Mouse (Mus musculus) left cerebral cortex, adult 18-20 months (tissue): ENCODE results near the gene Fgf12. TPM values are rescaled to one million over a fixed set of nuclear protein-coding genes. Genes with fewer than 3 reads are reported as not detected.
A peak's percentile ranks its signal among the peaks of the same experiment; 100 is the strongest.

Source experiments
- DNase-seq, 2 experiments: peaks; one replicate each; pipeline ENCODE4 v3.0.0; 2021 to 2022; ENCODE audit warnings: low spot score in 2 of 2, mixed read lengths in 1 of 2
- total RNA-seq, 2 experiments: library from RNA; stranded (reverse); gene quantifications; 2 replicates each; pipeline ENCODE4 v1.2.3; 2021

Gene Fgf12
- total RNA-seq, 2 experiments from 2014 or later, result 287 to 324 TPM

DNA sequence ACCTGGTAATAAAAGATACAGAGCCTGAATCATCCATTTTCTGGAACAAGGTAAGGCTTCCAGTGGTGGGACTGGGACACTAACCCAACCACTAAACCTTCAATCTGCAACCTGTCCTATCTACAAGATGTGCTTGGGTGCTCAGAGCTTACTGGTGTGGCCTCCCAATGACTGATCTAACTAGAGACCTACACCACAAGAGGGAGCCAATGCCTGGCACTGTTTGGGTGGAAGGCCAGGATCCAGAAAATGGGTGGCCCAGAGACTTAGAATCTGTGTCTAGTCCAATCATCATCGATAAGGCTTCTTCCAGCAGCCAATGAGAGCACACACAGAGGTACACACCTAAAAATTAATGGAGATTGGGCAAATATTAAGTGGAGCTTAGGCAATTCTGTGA, 414.9 kb downstream of the Fgf12 start:
- no peak for DNase-seq

DNA sequence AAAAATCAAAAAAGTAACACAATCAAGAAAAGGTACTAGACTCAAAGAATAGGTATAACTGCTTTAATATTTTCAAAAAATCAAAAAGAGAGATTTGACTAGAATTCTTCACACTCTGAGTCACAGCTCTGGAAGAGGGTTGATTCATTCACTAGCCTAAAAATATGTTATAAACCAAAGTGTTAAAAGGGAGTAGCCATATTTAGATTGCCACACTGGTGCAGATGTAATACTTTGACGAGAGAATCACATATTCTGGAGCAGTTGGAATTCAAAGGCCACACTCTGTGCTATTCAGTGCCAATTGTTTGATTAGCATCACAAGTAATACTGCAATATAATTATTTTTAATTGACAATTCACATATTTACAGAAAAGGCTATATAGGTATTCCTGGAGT, 416.2 kb downstream of the Fgf12 start:
- no peak for DNase-seq

DNA sequence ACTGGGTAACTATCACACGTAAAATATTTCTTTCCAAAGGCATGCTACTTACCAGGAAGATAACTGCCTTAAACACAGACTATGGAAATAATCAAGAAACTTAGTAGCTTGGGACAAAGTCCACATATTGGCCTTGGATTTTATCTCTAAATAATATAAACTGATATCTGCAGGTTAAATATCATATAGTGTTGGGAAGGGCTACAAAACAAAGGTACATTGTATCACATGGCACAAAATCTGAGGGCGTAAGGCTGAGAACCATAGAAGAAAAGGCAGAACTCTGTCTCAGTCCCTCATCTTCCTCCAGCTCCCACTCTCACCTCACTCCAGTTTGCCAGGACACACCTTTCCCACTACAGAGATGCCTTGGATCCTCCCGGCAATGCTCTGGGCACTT, 417.8 kb downstream of the Fgf12 start:
- no peak for DNase-seq

DNA sequence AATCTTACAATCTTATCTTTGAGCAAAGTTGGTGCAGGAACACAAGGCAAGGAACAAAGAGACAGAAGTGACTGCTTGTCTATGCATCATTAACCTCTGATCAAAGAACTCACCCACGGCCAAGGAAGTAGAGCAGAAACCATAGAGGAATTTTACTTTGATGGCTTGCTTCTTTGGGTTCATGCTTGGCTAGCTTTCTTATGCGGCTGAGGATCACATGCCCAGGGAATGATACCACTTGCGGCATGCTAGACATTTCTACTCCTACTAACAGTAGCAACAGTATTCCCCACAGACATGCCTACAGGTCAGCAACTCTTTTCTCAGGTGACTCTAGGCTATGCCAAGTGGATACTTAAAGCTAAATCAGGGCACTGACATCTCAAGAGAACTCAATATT, 429.3 kb downstream of the Fgf12 start:
- DNase-seq, result no peak

DNA sequence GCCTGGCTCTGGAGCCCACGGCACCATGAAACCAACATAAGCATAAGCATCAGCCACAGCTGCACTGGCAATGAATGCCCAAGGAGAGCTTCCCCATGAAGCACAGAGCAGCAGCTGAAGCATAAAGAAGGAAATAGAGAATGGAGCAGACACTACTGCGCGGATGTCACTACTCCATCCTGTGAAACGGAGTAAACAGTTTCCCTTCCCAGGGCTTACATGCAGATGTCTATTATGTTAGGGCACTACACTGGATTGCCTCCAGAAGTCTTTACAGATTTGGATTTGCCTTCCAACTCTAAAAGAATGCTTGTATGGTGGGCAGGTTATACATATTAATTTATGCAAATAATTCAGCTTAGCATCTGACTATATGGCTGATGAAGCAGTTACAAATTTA, 441.2 kb downstream of the Fgf12 start:
- no peak for DNase-seq

DNA sequence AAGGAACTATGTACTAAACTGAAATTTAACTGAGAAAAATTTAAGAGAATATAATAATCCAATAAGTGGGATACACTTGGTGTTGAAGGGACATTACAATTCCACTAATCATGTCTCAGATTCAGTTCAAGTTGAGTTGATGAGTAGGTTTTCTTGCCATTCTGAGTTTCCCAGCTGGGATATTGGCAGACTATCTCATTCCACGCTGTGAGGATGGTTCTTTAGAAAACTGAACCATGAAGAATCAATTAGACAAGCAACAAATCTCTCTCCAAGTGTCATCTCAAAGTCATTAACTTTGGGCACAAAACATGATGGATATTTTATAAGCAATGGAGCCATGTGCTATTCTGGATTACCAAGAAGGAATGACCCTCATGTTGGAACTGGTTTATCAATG, 449.0 kb downstream of the Fgf12 start:
- no peak for DNase-seq

DNA sequence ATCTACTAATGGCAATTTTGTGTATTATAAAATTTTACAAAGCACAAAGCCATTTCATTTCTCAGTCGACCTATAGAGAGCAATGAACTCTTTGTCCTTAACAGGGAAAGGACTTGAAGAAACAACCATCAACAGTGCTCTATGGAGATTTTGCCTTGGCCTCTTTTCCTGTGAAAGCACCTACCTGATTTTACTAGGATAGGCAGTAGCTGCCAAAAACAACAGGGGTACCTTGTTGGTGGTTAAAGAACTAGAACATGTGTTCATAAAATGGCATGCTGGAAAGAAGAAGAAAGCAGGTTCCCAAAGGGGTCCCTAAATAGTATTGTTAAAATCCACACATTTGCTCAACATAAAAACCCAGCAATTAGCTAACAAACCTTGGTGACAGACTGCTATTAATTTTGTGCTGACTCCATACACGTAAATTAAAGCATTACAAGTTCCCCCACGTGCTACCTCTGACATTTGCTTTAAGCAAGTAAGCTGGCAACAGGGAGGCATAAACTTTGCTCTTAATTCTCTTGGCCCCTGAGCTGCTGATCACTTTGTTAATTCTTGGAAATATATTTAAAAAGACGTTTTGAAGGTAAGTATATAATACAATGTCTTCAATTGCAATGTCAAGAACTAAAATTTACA, 463.1 kb downstream of the Fgf12 start:
- no peak for DNase-seq

DNA sequence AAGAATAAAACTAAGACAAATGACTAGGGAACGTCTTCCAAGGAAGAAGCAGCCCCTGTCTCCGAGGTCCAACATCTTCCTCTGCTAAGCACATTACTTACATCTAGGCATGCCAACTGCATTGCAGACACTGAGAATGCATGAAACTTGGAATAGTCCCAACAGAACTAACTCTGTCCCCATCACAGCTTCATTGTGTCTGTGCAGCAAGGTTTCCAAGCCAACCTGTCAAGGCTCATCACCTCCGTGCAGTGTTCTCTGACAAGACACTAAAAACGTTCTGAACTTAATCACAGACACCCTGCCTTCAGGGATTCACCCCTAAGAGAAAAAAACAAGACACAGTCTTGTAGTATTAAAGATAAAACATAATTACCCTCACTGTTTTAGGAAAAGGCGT, 495.0 kb downstream of the Fgf12 start:
- DNase-seq, result no peak

DNA sequence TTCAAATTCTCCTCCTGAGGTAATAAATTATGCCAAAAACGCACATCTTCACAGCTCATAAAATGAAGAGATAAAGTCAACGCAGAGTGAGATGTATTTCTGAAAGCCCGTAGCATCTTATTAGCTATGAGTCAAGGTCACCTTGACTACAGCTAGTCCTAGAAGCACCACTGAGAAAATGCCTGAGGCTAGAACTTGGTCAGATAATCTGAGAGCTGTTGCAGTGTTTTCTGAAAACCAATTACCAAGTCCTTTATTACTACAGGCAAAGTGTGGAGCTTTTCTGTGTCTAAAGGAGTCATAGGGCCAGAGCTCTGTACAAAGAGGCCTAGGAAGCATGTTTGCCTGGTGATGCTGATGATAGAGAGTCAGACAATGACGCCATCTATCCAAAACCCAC, 498.6 kb downstream of the Fgf12 start:
- no peak for DNase-seq

DNA sequence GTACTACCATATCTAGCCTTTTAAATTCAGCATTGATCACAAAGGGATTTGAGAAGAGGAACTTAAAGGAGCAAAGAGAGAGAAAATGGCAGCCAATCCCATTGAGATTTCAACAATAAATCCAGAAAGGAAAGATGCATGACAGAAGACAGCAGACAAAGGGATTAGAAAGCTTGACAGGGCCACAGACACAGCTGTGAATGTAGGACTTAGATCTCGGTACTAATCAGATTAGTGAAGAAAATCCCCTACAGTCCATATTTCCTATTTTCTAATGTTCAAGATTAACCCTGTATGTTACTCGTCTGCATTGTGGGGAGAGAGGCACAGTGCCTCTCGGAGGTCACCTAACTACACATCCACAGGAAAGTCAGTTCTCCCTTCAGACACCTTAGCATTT, 500.9 kb downstream of the Fgf12 start:
- DNase-seq, result no peak

DNA sequence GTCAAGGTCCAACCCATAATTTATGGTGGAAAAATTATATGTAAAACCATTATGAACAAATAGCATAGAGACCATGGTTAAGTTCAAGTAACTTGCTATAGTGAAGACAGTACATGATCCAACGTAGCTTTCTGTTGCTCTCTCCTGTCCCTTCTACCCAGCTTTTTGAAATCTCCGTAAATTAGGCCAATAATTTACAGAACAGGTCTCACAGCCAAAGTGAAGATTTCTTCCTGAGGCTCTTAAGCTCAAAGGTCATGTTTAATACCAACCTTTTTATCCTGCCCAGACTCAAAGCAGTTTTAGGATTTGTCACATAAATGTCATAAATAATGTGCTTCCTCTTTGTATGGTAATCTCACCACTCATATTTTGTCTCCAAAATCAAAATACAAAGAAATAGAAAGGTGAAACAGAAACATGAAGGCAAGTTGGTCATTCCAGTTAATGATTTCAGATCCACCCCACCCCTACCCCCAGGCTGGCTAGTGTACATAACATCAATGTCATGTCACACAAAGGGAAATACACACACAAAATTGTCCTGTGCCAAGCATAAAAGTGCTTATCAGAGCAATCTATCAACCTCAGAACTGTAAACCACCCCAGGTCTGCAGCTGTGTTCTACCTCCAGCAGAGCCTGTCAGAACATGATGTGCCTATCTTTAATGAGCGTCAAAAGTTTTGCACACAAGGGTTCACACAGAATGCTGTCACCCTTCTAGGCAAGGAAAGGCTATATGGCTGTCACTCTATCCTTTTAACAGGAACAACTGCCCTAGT, 509.8 kb downstream of the Fgf12 start:
- DNase-seq, result no peak

DNA sequence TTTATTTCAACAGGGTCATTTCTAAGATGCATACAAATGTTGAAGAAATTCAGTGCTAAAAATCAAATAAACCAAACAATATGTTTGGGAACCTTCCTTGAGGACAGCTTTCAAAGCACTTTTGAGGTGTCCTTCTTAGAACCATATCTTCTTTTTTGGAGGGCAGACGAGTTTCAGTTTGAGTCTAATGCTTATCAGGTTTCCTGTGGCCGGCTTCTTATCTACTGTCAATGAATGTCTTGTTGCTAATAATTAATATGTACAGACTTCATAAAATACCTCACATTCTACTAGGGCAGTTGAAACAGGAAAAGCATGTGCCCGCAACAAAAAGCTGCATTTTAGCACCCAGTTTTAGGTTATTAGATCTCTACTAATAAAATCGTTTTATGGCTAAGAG, 513.5 kb downstream of the Fgf12 start:
- no peak for DNase-seq

DNA sequence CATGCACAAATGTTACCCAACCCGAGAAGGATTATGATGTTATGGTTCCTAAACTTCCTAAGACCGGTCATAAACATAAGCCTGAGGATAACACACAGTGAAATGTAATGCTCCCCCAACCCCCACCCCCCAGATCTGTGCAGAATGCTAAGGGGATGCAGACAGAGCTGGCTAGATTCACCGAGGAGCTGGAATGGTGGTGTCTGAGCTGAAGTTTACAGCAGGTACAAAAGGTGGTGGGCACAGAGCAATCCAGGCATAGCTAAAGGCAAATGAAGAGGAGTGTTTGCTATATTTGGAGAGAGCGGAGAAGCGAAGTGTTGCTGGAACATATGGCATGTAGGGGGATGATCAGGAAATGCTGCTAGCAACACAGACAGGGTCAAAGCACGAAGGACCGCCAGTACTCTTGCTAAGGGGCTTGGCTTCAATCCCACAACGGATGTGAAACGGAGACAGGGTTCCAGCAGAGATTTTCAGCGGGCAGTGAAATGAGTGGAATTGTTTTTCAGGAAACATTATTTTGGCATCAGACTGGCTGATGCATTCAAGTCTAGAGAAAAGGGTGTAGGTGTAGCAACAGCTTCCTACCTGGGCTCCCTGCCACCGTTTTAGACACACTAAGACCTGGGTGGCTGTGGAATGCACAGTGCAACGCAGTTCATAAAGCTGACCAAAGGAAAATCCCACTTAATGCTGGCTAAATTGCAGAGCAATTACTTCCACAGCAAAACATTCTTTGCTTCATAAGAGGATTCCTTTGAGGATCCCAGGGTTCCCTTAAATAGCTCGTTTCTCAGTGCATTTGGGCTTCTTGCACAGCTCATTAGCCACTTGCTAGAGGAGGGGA, 514.6 kb downstream of the Fgf12 start:
- DNase-seq, result peak; percentile 46 to 66

DNA sequence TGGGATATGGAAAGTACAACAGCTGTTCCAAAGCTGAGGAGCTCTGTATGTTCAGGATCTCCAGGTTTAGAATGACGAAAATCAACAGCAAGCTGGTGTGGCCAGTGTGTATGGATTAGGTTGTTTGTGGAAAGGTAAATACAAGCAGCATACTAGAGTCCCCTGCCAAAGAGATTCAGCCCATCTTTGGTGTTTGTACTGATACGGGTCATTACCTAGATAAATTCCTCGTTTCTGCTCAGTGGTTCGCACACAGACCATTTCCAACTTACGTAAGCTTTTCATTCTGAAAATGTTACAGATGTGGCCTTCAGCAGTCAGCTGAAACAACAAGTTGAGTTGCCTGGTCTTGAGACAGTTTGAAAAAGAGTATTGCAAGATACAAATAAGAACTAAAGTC, 536.9 kb downstream of the Fgf12 start:
- no peak for DNase-seq

DNA sequence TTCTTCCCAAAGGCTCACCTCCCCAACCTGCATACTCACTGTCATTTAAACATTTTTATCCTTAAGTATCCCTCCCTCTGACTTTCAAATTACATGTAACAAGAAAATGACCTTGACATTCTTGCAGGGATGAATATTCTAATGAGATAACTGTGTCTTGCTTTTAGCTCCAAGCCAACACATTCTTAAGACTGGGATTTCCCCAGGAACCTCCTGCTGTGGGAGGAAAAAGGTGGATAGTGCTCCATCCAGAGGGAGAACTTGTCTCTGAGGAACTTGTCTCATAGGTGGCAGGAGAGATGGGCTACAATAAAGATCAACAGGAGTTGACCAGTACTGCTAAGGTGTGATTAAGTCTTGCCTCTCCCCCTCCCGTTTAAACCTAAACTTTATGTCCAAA, 540.5 kb downstream of the Fgf12 start:
- DNase-seq, result no peak

DNA sequence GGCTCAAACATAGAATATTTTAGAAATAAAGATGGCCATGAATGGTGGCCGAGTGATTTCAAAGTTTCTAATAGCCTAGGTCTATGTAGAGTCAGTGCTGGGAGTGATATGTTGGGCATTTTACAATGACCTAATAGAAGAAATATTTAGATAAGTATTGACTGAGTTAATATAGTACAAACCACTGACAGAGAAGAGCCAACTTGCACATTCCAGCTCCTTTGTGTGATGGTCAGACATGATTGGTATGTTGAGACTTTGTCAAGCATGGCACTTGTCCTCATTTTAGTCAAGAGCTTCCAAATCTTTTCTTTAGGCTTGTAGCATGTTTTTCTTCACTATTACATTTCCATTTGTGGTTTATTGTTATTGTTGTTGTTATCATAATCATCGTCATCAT, 596.4 kb downstream of the Fgf12 start:
- no peak for DNase-seq

DNA sequence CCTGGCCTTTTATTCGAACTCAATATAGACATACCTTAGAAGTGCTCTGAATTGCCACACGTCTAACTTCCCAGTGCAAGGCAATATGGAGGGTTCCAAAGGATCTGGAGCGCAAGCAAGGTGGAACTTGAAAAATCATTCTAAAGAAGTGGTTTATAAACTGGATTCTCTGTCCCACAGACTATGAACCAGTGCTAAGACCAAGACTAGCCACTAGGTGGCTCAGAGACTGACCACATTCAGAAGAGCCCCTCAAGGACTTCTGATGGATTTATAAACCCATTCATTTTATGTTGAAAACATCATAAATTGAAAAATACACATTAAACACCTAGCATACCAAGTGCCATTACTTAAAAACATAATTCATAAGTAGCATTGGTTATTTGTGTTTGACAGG, 611.9 kb downstream of the Fgf12 start:
- no peak for DNase-seq

DNA sequence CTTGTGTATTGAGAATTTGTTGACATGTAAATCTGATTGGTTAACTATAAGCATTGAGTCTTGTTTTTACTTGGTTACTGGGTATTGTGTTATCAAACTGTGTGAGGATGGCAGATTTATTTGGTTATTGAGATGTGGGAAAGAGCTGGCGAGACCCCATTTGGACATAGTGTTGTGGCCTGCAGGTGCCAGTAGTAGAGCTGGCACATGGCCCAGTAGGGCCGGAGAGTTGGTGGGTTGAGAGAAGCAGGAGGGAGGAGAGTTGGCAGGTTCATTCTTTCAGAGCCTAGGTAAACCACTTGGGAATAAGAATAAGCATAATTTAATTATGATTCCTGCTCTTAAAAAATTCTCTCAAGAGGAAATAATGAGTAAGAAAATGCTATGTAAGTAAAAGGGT, 625.9 kb downstream of the Fgf12 start:
- no peak for DNase-seq
